Mouse (Mus musculus) mouse trophoblast stem cell (cell line): ENCODE results near the gene Aox4.

Experiments used
- in situ Hi-C, 2 experiments: fragments of 300-500 bp; cut with MseI, MboI; formaldehyde crosslinking; loops; 2 replicates in 1 of 2; 3 replicates in 1 of 2; pipeline ENCODE4 v1.15.1; 2025

Gene Aox4

GRCm38 (mm10) chr1:58244487-58244886 lies 34.3 kb downstream of the Aox4 start:
- in situ Hi-C loops, result no loop called here

GRCm38 (mm10) chr1:58248518-58248917 lies 38.3 kb downstream of the Aox4 start:
- in situ Hi-C loops, result no loop called here

- in situ Hi-C loops, result no loop called here
Measured at GRCm38 (mm10) chr1:58253466-58253865, 43.3 kb downstream of the Aox4 start.

GRCm38 (mm10) chr1:58257195-58257991 lies 47.2 kb downstream of the Aox4 start:
- in situ Hi-C loops, result no loop called here

GRCm38 (mm10) chr1:58260311-58260710 lies 50.1 kb downstream of the Aox4 start:
- in situ Hi-C loops, result no loop called here

GRCm38 (mm10) chr1:58268231-58268630 lies 58.0 kb downstream of the Aox4 start:
- in situ Hi-C loops, result loop anchor here in 1 of 2 experiments (5.0 kb wide), 1 partner anchor 106 kb away; no protein-coding TSS in a partner anchor

GRCm38 (mm10) chr1:58270807-58271569 lies 60.8 kb downstream of the Aox4 start:
- in situ Hi-C loops, result no loop called here

GRCm38 (mm10) chr1:58275879-58276278 lies 65.7 kb downstream of the Aox4 start:
- in situ Hi-C loops, result loop anchor here in 1 of 2 experiments (25.0 kb wide), 1 partner anchor 864 kb away; the partner anchor contains the start of genes Maip1 and Tyw5

- in situ Hi-C loops, result loop anchor here in 1 of 2 experiments (25.0 kb wide), 1 partner anchor 866 kb away; the partner anchor contains the start of genes Maip1 and Tyw5
Measured at GRCm38 (mm10) chr1:58278026-58278425, 67.8 kb downstream of the Aox4 start, which contains the start of gene Aox2. Gene Aox2 (plus strand): TSS chr1:58278326.

GRCm38 (mm10) chr1:58278513-58278912 lies 68.3 kb downstream of the Aox4 start:
- in situ Hi-C loops, result loop anchor here in 1 of 2 experiments (25.0 kb wide), 1 partner anchor 866 kb away; the partner anchor contains the start of genes Maip1 and Tyw5

- in situ Hi-C loops, result loop anchor here in 1 of 2 experiments (25.0 kb wide), 1 partner anchor 868 kb away; the partner anchor contains the start of genes Maip1 and Tyw5
Measured at GRCm38 (mm10) chr1:58280381-58280780, 70.2 kb downstream of the Aox4 start.

GRCm38 (mm10) chr1:58280939-58281624 lies 70.9 kb downstream of the Aox4 start:
- in situ Hi-C loops, result loop anchor here in 1 of 2 experiments (25.0 kb wide), 1 partner anchor 869 kb away; the partner anchor contains the start of genes Maip1 and Tyw5

- in situ Hi-C loops, result loop anchor here in 1 of 2 experiments (25.0 kb wide), 1 partner anchor 869 kb away; the partner anchor contains the start of genes Maip1 and Tyw5
Measured at GRCm38 (mm10) chr1:58281625-58281988, 71.4 kb downstream of the Aox4 start.

GRCm38 (mm10) chr1:58284505-58284904 lies 74.3 kb downstream of the Aox4 start:
- in situ Hi-C loops, result loop anchor here in 1 of 2 experiments (25.0 kb wide), 1 partner anchor 872 kb away; the partner anchor contains the start of genes Maip1 and Tyw5

- in situ Hi-C loops, result loop anchor here in 1 of 2 experiments (25.0 kb wide), 1 partner anchor 876 kb away; the partner anchor contains the start of genes Maip1 and Tyw5
Measured at GRCm38 (mm10) chr1:58288091-58288490, 77.9 kb downstream of the Aox4 start.

- in situ Hi-C loops, result loop anchor here (10.0 to 25.0 kb wide), 2 partner anchors 865 to 878 kb away; partner anchors contain the start of genes Maip1 (in 1 of the 2) and Tyw5 (in 1 of the 2)
Measured at GRCm38 (mm10) chr1:58289863-58290469, 79.8 kb downstream of the Aox4 start.

- in situ Hi-C loops, result loop anchor here (10.0 to 25.0 kb wide), 2 partner anchors 867 to 879 kb away; partner anchors contain the start of genes Maip1 (in 1 of the 2) and Tyw5 (in 1 of the 2)
Measured at GRCm38 (mm10) chr1:58291394-58292300, 81.5 kb downstream of the Aox4 start.

- in situ Hi-C loops, result loop anchor here (10.0 to 25.0 kb wide), 2 partner anchors 870 to 882 kb away; partner anchors contain the start of genes Maip1 (in 1 of the 2) and Tyw5 (in 1 of the 2)
Measured at GRCm38 (mm10) chr1:58294730-58295129, 84.5 kb downstream of the Aox4 start.

GRCm38 (mm10) chr1:58296278-58296677 lies 86.1 kb downstream of the Aox4 start:
- in situ Hi-C loops, result loop anchor here (10.0 to 25.0 kb wide), 2 partner anchors 871 to 884 kb away; partner anchors contain the start of genes Maip1 (in 1 of the 2) and Tyw5 (in 1 of the 2)
